Mouse (Mus musculus): ENCODE results near the gene Ccn6. TPM values are rescaled to one million over a fixed set of nuclear protein-coding genes. Genes with fewer than 3 reads are reported as not detected.
A peak's percentile ranks its signal among the peaks of the same experiment; 100 is the strongest.

The Ccn6 gene
- polyA plus RNA-seq, 1 experiment from 2014 or later: 0.20 TPM

DNA sequence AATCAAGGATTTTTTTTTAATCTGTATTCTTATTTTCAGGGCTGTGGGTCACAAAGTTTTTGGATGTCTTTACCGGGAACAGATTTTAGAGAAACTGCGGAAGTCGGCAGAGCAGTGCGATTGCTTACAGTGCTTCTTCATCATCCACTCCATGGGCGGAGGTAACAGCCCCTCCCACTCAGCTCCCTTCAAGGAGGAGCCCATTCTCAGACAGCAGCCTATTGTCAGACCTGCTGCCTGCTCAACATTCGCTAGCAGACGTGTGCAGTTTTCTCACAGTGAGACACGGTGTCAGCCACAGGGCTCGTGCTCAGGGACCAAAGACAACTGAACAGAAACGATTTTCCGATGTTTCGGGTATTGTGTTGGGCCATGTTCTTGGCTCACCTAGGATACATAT is 21.4 kb downstream of the Ccn6 start:
- H3K9me3 ChIP-seq: no peaks in the 10 kb centered on the region
- H3K36me3 ChIP-seq: peaks cover 84% of the 10 kb centered on the region
- WGBS: 87% methylated on average over 12 of the region's 12 CpGs
- H3K27me3 ChIP-seq (ENCODE audit: insufficient read depth, poor library complexity, severe bottlenecking): no peaks in the 10 kb centered on the region
- H3K27ac ChIP-seq: no peak overlapping the region
- H3K4me1 ChIP-seq: no peaks in the 10 kb centered on the region
- no peak overlapping the region for H3K4me3 ChIP-seq
- DNase-seq (ENCODE audit: low spot score): no peak

DNA sequence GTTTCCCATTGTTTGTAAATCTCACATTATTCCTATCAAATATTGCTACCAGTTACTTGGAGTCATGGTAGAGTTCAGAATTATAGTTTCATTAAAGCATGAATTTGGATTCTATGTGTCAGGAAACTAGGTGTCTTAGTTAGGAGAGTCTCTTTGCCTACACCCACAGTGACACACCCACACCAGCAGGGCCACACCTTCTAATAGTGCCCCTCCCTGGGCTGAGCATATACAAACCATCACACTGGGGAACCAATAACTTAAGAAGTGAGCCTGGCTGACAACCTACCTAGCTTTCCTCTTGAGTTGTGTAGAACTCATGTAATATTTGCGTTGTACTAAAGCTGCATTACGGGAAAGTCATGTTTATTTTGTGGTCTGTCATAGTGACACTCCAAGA is 22.2 kb downstream of the Ccn6 start:
- no peak overlapping the region for H3K4me3 ChIP-seq
- H3K27ac ChIP-seq: no peak overlapping the region
- H3K27me3 ChIP-seq (ENCODE audit: insufficient read depth, poor library complexity, severe bottlenecking): no peaks in the 10 kb centered on the region
- WGBS: 92% methylated on average over 2 of the region's 2 CpGs
- H3K9me3 ChIP-seq: no peaks in the 10 kb centered on the region
- DNase-seq (ENCODE audit: low spot score): no peak
- peaks cover 84% of the 10 kb centered on the region for H3K36me3 ChIP-seq
- H3K4me1 ChIP-seq: no peaks in the 10 kb centered on the region

DNA sequence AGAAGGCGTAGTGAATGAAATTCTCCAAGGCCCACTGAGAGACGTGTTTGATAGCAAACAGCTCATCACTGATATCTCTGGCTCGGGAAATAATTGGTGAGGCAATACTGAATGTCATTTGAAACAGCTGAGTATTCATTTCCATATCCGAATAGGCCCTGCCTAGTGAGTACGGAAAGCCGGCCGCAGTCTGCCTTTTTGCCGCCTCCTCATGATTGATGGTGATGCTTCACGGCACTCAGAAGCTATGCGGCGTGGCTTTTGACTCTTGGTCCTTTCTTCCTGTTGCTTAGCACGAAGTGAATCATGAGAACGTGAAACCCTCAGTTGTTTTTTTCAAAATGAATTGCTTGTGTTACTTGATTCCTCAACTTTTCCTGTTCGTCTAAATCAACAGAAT is 22.8 kb downstream of the Ccn6 start:
- H3K36me3 ChIP-seq: peaks cover 79% of the 10 kb centered on the region
- H3K27me3 ChIP-seq (ENCODE audit: insufficient read depth, poor library complexity, severe bottlenecking): no peaks in the 10 kb centered on the region
- WGBS: 88% methylated on average over 14 of the region's 14 CpGs
- H3K4me1 ChIP-seq: 0 out of 2 replicates have a peak, but pooled peaks cover under 1% of the 10 kb centered on the region
- no peaks in the 10 kb centered on the region for H3K9me3 ChIP-seq
- no peak overlapping the region for H3K27ac ChIP-seq
- DNase-seq (ENCODE audit: low spot score): no peak
- H3K4me3 ChIP-seq: no peak overlapping the region

DNA sequence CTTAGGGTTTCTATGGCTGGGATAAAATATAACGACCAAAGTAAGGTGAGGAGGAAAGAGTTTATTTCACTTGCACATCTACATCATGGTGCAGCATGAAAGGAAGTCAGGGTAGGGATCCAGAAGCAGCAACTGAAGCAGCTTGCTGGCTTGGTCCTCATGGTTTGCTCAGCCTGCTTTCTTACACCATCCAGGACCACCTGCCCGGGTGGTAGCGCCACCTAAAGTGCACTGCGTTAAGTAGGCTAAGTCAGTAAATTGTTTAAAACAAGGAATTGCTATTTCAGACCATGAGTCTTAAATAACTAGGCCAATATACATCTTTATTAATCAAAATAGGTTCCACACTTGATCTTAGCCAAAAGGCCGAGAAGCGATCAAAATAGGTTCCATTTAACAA is 24.8 kb downstream of the Ccn6 start:
- 88% methylated on average over 6 of the region's 6 CpGs for WGBS
- peaks cover 59% of the 10 kb centered on the region for H3K36me3 ChIP-seq
- H3K27ac ChIP-seq: no peak overlapping the region
- no peak for DNase-seq (ENCODE audit: low spot score)
- H3K27me3 ChIP-seq (ENCODE audit: insufficient read depth, poor library complexity, severe bottlenecking): no peaks in the 10 kb centered on the region
- no peak overlapping the region for H3K4me3 ChIP-seq
- H3K4me1 ChIP-seq: peaks cover 13% of the 10 kb centered on the region; the same call in 1 of the 2 replicates
- no peaks in the 10 kb centered on the region for H3K9me3 ChIP-seq

DNA sequence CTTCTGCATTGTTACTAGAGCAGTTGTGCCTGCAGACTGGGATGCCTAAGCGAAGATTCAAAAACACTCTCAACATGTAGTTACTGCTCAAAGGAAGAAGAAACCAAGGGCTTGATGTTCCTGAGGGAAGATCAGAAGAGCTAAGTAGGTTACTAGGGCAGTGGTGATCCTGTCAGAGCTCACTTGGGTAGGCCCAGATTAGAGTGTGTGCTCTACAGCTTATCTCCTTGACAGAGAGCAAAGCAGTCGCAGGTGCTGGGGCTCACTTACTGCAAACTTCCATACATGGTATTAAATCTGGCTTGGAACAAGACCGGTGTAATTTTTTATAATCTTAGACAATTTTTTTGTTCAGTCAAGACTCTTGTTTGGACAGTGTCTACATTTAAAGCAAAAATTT is 25.8 kb downstream of the Ccn6 start:
- no peak for DNase-seq (ENCODE audit: low spot score)
- H3K4me1 ChIP-seq: peaks cover 13% of the 10 kb centered on the region; the same call in 1 of the 2 replicates
- no peak overlapping the region for H3K4me3 ChIP-seq
- H3K27ac ChIP-seq: no peak overlapping the region
- peaks cover 49% of the 10 kb centered on the region for H3K36me3 ChIP-seq
- 71% methylated on average over 3 of the region's 3 CpGs for WGBS
- no peaks in the 10 kb centered on the region for H3K27me3 ChIP-seq (ENCODE audit: insufficient read depth, poor library complexity, severe bottlenecking)
- no peaks in the 10 kb centered on the region for H3K9me3 ChIP-seq

DNA sequence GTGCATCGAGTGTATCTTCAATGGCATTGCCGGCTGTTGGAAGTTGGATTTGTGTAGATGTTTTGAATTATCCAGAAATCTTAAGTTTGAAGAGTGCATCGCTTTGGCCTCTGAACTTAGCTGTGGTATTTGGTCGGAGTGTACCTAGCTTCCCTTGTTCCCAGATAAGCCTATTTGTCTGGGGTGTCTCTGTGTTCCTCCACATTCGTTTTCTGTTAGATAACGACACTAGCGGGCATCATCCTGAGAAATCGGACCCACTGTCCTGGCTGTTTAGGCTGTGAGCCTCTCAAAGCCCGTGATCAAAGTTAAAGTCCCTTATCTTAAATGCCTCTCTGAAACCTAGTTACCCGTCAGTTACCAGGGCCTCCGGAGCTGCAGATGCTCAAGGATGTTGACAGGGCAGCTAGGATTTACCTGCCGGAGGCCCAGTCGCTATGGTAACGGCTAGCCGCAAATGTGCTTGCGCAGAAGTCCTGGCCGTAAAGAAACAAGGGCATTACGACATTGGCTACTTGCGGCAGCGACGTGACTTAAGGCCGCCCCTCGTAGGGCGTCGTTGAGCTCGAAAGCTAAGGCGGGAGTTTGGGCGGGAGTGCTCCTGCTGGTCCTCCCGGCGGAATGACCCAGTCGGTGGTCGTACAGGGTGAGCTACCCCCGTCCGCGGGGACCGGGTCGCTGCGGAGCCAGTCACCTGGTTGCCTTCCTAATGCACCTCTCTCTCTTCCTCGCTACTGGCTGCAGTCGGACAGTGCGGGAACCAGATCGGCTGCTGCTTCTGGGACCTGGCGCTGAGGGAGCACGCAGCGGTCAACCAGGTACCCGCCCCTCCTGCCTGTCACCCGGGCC is 29.9 kb downstream of the Ccn6 start, which contains the start of the genes Fam229b and Tube1:
Fam229b (minus strand) TSS at position 453 of the 849 bp plus-strand sequence.
Tube1 (plus strand) TSS at position 515 of the 849 bp plus-strand sequence.
- H3K27ac ChIP-seq: peak within 1 kb of the TSS; percentile 88
- WGBS: 4% methylated on average over 47 of the region's 47 CpGs
- DNase-seq (ENCODE audit: low spot score): peak; percentile 96
- no peaks in the 10 kb centered on the region for H3K27me3 ChIP-seq (ENCODE audit: insufficient read depth, poor library complexity, severe bottlenecking)
- peak within 1 kb of the TSS; percentile 84 for H3K4me3 ChIP-seq
- H3K4me1 ChIP-seq: peaks cover 13% of the 10 kb centered on the region; the same call in 1 of the 2 replicates
- peaks cover 20% of the 10 kb centered on the region; the same call in 1 of the 2 replicates for H3K36me3 ChIP-seq
- no peaks in the 10 kb centered on the region for H3K9me3 ChIP-seq

DNA sequence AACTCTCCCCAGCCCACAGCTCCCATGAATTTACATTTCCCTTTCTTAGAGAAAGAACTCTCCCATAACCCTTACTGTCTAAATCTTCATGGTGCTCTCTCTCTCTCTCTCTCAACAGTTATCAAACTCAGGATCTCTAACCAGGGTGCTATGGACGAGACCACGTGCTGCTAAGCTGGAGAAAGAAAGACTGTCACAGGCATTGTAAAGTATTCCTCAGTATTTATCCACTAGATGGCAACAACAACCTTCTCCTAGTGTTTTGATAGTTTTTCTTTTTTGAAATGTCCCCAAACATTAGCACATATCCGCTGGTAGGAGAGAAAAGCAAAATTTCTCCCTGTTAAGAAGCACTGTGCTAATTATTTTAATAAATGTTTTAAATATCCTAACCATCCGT is 42.2 kb downstream of the Ccn6 start:
- H3K4me1 ChIP-seq: no peaks in the 10 kb centered on the region; the same call in 1 of the 2 replicates
- no peak overlapping the region for H3K27ac ChIP-seq
- H3K36me3 ChIP-seq: no peaks in the 10 kb centered on the region
- no peak overlapping the region for H3K4me3 ChIP-seq
- DNase-seq (ENCODE audit: low spot score): no peak
- H3K27me3 ChIP-seq (ENCODE audit: insufficient read depth, poor library complexity, severe bottlenecking): no peaks in the 10 kb centered on the region
- H3K9me3 ChIP-seq: no peaks in the 10 kb centered on the region
- 33% methylated on average over 4 of the region's 4 CpGs for WGBS

DNA sequence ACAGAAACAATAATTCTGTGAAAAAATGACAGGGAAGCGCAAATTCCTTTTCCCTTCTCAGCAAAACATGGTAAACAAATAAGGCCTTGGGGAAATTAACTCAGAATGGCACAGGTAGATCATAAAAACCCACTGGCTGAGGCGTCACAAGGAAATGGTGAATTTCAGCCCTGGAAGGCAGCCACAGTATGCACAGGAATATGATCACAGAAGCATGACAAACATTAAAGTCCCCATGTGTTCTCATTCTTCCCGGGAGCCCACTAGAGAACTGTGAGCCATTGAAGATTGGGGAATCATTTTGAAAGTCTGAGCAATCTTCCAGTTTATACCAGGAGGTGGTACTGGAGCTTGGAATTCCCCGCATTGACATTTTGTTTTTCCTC is 54.1 kb downstream of the Ccn6 start:
- Histone ChIP-seq H3K4me1 (no peaks in the 10 kb centered on the region), H3K36me3 (peaks cover 53% of the 10 kb centered on the region; the same call in 1 of the 2 replicates), H3K27me3 (ENCODE audit: insufficient read depth, poor library complexity, severe bottlenecking) (no peaks in the 10 kb centered on the region), H3K4me3 (no peak overlapping the region), H3K9me3 (no peaks in the 10 kb centered on the region), H3K27ac (no peak overlapping the region)
- DNase-seq (ENCODE audit: low spot score): no peak
- 68% methylated on average over 4 of the region's 4 CpGs for WGBS

DNA sequence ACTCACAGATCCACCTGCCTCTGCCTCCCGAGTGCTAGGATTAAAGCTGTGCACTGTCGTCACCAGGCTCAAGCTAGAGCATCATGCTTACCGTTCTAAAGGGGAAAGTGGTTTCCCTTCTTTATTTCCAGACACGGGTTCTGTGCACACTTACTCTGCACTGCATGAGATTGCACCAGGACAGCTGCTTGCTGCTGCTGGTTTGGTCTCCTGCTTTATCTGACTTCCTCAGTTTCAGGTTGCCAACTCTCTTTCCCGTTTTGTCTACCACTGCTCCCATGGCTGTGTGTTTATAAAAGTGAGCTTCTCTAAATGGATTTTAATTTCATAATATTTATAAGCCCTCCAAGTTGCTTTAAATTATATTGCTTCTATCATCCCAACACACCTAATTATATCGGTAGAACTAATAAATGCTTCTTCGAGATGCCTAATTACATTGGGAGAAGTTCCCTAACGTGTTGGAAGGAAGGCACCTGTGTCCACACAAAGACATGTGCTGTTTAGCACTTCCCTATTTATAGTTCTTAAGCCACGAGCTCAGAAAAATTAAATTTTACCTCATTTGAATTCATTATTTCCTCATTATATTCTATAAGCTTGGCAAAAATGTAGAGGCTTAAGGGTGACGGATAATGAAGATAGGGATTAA is 54.6 kb downstream of the Ccn6 start:
- Histone ChIP-seq H3K4me3 (no peak overlapping the region), H3K36me3 (peaks cover 53% of the 10 kb centered on the region; the same call in 1 of the 2 replicates), H3K4me1 (no peaks in the 10 kb centered on the region), H3K27me3 (ENCODE audit: insufficient read depth, poor library complexity, severe bottlenecking) (no peaks in the 10 kb centered on the region), H3K9me3 (no peaks in the 10 kb centered on the region), H3K27ac (no peak overlapping the region)
- WGBS: 71% methylated on average over 10 of the region's 10 CpGs
- no peak for DNase-seq (ENCODE audit: low spot score)

DNA sequence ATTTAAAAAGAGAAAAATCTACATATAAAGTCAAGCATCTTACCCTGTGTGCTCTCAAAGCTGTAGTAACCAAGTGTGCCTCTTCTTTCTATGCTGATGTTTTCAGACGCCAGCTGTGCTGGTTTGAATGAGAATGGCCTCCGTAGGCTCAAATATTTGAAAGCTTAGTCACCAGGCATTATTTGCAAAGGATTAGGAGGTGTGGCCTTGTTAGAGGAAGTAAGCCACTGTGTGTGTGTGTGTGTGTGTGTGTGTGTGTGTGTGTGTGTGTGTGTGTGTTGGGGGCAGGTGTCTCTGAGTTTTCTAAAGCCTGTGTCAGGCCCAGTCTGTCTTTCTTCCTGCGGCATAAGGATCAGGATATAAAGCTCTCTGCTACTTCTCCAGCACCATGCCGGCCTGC is 56.7 kb downstream of the Ccn6 start:
- Histone ChIP-seq H3K27me3 (ENCODE audit: insufficient read depth, poor library complexity, severe bottlenecking) (no peaks in the 10 kb centered on the region), H3K36me3 (peaks cover 70% of the 10 kb centered on the region), H3K4me3 (no peak overlapping the region), H3K9me3 (no peaks in the 10 kb centered on the region), H3K27ac (no peak overlapping the region), H3K4me1 (no peaks in the 10 kb centered on the region)
- DNase-seq (ENCODE audit: low spot score): no peak
- WGBS: 61% methylated on average over 4 of the region's 4 CpGs

DNA sequence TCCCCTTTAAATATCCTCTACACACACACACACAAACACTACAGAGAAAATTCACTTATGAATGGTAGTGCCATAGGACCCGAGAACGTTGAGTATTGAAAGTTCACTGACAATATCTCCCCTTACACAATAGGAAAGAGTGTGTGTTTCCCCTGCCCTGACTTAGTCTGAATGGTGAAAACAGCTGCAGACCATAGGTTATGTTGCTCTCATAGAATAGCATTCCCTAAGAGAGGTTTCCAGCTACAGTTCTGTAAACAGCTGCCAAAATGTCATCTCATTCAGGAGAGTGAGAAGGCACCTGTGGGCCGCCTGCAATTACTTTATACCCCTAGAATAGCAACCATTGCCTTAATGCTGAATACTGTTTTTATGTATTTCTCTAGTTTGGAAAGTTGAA is 57.2 kb downstream of the Ccn6 start:
- H3K27me3 ChIP-seq (ENCODE audit: insufficient read depth, poor library complexity, severe bottlenecking): no peaks in the 10 kb centered on the region
- H3K27ac ChIP-seq: no peak overlapping the region
- 67% methylated on average over 3 of the region's 3 CpGs for WGBS
- no peak for DNase-seq (ENCODE audit: low spot score)
- H3K9me3 ChIP-seq: no peaks in the 10 kb centered on the region
- H3K36me3 ChIP-seq: peaks cover 66% of the 10 kb centered on the region
- H3K4me3 ChIP-seq: no peak overlapping the region
- H3K4me1 ChIP-seq: no peaks in the 10 kb centered on the region

DNA sequence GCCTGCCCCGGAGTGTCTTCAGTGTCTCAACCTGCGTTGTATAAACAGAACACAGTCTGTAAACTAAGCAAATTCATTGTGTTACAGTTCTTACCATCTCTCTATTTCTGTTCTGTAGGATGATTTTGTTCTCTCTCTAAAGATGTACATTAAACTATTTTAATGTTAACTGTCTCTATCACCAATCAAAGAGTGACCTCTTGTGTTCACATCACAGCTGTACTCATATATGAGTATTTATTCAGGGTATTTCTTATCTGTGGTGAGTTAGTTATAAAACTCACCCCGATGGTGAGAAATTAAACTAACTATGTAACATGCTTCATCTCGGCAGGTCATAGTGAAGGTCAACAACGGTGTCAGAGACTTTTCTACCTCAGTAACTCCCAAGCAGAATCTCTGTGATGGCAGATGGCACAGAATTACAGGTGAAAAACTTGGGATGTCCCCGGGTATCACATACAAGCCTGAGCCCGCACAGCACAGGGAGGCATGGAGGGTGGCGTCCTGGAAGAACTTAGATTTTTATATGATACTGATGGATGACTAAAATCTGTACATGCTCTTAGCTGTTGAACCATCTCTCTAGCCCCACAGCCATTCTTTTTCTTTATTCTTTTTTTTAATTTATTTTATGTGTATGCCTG is 58.7 kb downstream of the Ccn6 start:
- peaks cover 68% of the 10 kb centered on the region for H3K36me3 ChIP-seq
- H3K4me3 ChIP-seq: no peak overlapping the region
- WGBS: 88% methylated on average over 8 of the region's 8 CpGs
- no peak overlapping the region for H3K27ac ChIP-seq
- H3K4me1 ChIP-seq: no peaks in the 10 kb centered on the region
- DNase-seq (ENCODE audit: low spot score): no peak
- no peaks in the 10 kb centered on the region for H3K27me3 ChIP-seq (ENCODE audit: insufficient read depth, poor library complexity, severe bottlenecking)
- no peaks in the 10 kb centered on the region for H3K9me3 ChIP-seq

Measured in heart, embryonic 10.5 days (tissue).